Mouse (Mus musculus) right cerebral cortex, postnatal 10 days (tissue): ENCODE data around the gene Pdss2.

Source experiments
- DNase-seq, 2 experiments: peaks; one replicate each; pipeline ENCODE4 v3.0.0; 2021; ENCODE audit warnings: low spot score in 2 of 2

The Pdss2 gene

DNA sequence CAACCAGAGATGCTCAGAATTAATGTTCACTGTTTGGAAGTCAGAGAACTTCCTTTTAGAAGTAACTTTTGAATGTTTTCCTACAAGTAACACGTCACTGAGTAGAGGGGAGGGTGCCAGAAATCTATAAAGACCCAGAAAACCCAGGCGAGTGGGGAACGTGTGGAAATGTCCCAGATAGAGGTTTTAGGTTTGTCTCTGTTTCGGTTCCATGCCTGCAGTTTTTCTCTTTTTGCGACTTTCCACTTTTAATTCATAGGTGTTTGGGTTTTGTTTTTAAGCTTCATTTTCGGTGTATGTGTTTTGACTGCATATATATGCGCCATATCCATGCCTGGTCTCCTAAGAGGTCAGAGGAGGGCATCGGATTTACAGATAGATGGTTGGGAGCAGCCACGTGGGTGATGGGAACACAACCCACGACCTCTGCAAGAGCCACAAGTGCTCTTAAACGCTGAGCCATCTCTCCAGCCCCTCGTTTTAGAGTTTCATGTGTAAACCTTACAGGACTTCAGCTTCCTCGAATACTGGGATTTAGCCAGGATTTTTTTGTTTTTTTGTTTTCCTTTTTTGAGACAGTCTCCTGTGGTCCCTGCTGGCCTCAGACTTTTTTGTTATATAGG, 259.1 kb downstream of the Pdss2 start:
- DNase-seq, result no peak

DNA sequence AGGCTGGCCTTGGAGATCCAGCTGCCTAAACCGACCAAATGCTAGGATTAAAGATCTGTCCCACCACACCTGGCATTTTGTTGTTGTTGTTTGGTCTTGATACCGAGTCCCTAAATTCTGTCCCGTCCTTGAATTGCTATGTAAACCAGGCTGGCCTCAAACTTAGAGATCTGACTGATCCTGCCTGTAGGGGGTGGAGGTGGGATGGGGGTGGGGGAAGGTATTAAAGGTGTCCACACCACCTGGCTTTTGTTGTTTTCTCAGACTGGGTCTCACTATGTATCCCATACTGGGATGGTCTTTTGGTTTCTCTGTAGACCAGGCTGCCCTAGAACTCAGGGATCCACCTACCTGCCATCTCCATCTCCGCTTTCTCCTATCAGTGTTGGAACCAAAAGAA, 259.9 kb downstream of the Pdss2 start:
- no peak for DNase-seq

DNA sequence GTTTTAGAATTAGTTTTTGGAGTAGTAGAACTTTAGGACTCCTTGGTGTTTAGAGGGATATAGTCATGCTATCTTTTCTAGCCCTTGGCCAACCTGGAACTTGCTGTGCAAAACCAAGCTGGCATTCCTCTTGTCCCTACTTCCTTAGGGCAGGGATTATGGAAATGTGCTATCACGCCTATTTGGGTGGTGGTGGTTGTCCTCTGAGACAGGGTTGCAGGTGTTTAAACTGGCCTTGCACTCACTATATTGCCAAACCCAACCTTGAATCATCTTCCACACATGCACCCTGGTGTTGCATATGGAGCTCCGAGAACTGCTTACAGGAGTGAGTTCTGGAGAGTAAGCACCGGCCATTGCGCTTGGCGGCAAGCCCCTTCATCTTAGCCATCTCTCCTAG, 260.7 kb downstream of the Pdss2 start:
- DNase-seq, result no peak

DNA sequence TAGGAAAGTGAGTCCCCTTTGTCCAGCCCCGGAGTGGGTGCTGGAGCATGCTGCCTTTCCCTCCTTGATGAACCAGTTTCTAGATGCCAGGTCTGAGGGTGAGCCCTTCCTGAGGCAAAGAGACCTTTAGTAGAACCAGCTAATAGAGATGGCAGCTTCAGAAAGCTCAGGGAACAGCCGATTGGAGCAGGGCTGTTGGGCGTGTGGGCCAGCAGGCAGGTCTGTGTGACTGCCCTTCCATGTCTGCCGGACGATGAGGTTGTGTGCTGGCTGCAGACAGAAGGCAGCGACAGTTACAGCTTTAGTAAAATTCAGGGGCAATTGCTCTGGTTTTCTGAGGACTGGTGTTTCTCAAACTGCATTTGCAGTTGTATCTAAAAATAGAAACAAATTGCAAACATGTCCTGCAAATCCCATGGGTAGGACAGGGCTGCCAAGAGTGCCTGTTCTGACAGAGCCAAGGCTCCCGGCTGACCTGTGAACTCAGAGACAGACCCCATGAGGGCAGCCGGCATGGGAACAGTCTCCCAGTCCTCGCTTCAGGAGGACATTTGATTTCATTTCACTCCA, 262.2 kb downstream of the Pdss2 start:
- DNase-seq, result no peak

DNA sequence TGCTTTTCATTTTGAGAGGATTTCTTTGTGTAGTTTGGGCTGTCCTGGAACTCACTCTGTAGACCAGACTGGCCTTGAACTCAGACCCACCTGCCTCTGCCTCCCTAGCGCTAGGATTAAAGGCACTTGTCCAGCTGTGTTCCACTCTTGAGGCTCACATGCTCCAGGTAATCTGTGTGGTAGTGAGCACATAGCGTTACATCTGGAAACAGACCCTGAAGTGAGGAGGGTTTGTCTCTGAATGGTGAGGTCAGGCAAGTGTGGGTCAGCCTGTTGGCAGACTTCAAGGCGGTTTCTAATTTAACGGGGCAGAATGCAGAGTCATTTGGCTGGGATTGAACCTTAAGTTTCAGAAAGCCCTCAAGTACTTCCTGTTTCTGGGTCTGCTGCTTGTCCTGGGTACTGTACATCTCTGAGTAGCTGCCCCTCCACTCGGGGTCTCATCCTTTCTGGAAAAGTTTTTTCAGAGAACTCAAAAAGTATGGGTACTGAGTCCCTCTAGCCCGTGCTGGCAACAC, 264.5 kb downstream of the Pdss2 start:
- no peak for DNase-seq

DNA sequence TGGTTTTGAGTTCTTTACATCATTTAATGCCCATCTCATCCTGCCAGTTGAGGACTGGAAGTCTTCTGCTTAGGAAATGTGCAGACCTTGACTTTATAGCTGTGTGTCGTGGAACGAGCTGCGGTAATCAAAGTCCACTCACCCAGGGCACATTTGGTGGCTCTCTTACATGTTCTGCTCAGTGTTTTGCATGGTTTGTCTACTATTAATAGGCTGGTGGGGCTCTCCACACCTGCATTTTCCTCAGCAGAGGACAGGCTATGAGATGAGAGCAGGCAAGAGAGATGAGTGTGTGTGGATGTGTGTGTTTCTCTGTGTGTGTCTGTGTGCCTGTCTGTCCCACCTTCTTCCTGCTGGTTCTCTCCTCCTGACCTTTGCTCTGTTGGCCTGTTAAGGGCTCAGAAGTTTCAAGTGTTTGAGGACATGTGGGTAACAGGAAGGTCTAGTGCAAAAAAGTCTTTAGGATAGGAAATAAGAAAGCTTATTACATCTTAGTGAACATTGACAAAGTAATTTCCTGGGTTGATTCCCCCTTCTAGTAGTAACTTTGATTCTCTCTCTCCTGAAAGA, 266.2 kb downstream of the Pdss2 start:
- DNase-seq, result no peak

DNA sequence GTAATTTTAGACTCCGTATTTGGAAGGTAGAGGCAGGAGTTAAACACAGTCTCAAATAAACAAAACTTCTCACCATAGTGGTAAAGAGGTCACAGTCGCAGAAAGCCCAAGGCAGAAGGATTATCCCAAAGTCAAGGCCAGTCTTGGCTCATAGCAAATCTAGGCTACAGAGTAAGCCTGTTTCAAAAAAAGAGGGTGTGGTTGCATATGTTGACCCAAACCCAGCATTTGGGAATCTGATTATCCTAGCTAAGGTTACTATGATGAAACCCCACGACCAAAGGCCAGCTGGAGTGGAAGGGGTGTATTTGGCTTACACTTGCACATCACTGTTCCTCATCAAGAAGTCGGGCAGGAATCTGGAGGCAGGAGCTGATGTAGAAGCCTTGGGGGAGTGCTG, 267.0 kb downstream of the Pdss2 start:
- no peak for DNase-seq

DNA sequence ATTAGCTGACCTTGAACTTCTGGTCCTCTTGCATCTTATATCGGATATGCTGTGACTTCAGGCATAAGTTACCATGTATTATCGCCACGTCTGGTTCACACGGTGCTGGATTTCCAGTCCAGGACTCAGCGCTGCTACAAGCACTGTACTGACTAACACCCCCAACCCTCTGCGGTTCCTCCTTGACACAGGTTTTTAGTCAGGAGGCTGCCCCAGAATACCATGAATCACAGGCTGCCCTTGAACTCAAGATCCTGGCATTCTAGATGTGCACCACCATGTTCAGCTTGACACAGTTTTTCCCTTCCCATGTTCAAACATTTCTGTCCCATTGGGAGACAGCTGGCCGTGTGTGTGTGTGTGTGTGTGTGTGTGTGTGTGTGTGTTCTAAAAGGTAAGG, 267.9 kb downstream of the Pdss2 start:
- no peak for DNase-seq

DNA sequence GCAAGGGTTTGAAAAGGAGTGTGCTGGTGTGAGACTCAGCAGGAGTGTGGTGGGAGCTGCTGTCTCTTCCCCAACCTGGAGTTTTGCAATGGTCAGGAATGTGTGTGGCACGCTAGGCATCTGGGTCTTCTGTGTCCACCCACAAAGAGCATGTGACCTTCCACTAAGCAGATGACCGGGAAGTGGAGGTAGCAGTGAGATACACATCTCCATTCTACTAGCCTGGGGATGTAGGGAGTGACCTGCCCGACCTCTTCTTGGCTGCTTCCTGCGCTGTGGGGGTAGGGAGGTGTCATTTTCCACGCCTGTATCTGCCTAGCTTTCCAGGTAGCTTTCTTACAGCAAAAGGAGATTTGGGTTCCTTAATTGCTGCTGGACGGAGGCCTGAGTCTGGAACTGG, 268.3 kb downstream of the Pdss2 start:
- no peak for DNase-seq

DNA sequence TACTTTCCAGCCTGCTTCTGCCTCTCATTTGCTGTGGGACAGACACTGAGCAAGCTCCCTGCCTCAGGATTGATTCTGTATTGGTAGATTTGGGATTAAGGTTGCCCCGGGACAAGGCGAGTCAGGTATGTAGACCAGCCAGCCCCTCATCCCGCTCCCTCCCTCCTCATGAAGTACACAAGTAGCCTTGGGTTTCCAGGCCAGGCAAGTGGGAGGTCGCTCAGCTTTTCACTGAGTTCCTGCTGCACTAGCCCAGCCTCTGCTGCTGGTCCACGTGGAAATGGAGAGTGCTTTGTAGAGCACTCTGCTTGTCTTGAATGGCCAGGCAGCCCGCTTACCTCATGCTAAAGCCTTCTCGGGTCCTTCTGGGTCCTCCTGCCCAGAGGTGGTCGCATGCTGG, 268.7 kb downstream of the Pdss2 start:
- no peak for DNase-seq

DNA sequence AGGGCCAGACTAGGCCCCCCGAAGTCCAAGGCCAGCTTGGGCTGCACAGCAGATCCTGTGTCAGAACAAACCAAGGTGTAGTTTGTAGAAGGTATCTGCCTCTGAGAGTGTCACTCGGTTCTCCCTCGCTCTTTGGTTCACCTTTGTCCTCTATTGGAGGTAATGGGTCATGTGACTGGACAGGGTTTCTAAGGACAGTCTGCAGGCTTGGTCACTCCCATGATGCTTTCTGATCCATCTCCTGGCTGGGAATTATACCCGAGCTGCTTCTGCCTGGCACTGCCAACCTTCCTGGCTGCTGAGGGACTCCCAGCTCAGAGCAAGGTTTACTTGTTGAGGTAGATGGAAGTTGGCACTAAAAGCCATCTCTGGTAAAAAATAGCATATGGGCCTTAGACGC, 269.6 kb downstream of the Pdss2 start:
- DNase-seq, result no peak

DNA sequence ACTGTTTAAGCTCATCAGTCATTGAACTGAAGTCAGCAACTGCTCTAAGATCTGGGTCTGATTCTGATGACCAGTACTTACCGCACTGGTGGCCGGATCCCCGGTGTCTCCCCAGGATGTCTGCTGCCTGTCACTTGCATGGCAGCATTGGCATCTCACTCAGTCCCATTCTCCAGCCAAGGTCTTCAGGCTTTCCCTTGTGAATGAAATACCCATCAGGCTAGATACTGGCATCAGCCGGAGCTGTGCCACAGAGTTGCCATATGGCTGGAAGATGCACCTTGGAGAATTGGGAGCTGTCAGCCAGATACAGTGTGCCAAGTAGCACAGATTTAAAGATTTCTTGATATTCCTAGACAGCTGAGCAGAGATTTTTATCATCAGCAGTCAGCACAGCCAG, 281.3 kb downstream of the Pdss2 start:
- no peak for DNase-seq

DNA sequence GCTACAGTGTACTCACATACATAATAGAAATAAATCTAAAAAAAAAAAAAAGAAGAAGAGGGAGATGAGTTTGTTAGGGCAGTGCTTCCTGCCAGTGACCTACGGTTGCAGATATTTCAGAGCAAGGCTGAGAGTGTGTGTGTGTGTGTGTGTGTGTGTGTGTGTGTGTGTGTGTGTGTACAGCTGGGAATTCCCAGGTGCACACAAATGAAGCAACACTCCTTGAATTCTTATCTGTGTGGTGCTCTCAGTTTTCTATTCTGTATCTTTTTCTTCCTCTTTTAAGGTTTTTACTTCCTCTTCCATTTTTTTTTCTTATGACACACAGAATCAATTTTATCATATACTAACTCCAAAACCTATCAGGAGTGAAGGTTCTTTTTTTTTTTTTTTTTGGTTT, 283.0 kb downstream of the Pdss2 start:
- DNase-seq, result no peak

DNA sequence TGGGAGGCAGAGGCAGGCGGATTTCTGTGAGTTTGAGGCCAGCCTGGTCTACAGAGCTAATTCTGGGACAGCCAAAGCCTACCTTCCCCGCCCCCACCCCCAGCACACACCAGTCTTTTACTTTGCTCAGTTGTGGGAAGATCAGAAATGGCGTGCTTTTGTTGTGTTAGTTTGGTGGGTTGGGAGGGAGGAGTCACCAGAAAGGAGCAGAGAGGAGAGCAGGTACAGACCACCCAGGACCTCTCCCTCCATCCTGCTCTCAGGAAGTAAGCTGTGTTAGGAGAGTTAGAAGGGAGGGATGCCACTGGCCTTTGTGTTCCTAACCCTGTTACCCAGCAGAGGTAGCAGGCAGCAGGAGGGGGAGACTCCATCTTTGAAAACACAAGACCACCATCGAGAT, 285.8 kb downstream of the Pdss2 start:
- DNase-seq, result no peak

DNA sequence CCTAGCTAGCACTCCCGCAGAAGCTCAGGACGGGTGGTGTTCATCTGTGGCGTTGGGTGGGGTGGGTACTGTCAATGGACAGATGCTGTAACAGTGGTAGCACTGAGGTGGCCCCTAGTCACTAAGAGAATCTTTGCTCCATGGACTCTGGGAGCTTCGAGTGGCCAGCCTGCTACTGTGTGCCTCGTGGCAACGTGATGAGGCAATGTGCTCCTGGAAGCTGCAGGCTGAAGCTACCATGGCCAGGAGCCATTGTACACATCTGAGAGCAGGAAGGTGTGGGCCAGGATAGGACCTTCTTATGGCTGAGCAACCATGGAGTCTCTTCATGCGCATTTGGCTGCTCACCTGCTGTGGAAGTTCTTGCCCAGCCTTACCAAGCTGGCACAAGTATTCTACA, 287.9 kb downstream of the Pdss2 start:
- no peak for DNase-seq

DNA sequence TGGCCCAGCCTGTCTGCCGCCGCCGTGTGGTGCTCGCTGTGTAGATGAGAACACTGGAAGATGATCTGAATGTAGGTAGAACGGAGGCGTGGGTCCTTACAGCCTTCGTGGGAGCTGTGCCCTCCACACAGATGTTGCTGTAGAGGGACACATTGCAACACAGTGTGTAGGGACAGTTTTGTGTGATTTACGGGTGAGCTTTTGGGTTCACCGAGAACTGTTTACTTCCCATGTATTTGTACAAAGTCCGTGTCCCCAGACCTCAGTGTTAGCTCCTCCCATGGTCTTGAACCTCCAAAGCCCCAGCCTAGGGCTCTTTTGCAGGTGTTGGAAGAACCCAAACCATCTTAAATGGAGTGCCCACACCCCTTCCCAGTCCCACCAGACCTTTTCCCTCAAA, 291.7 kb downstream of the Pdss2 start:
- DNase-seq, result no peak
